Mouse (Mus musculus): Measurements from ENCODE around the gene Palm2. TPM values are rescaled to one million over a fixed set of nuclear protein-coding genes. Genes with fewer than 3 reads are reported as not detected.
"Not testable (repeated sequence)": the region's sequence is repeated elsewhere in the genome, so short reads cannot be mapped to it uniquely, and the experiment has no call there.

Gene Palm2
- total and polyA plus RNA-seq, 3 experiments, result not detected

- TF ChIP-seq MEF2A (IDR thresholded peaks at IDR 0.05; ENCODE audit: extremely low read depth, insufficient replicate concordance, low read depth, low read length, poor library complexity, severe bottlenecking) (no peak), E2F4 (IDR thresholded peaks at IDR 0.05; ENCODE audit: borderline replicate concordance, low read depth, low read length) (no peak), EP300 (IDR thresholded peaks at IDR 0.05; ENCODE audit: low read depth in 1 of 2, low read length in 2 of 2) (no peak), BHLHE40 (IDR thresholded peaks at IDR 0.05; ENCODE audit: borderline replicate concordance, low read depth, low read length) (no peak), ZKSCAN1 (IDR thresholded peaks at IDR 0.05; ENCODE audit: low read depth, low read length) (no peak), USF2 (IDR thresholded peaks at IDR 0.05; ENCODE audit: borderline replicate concordance in 1 of 2, insufficient read depth in 1 of 2, low read depth in 1 of 2, low read length in 2 of 2) (no peak)
- no peak for DNase-seq (ENCODE audit: low read depth, low spot score)
- H3K9me3 ChIP-seq (replicated peaks; ENCODE audit: insufficient read depth, low read length), result no peaks in the 10 kb centered on the region
- no peaks in the 10 kb centered on the region for H3K4me1 ChIP-seq (ENCODE audit: control insufficient read depth in 1 of 2, insufficient read depth in 2 of 2, low read length in 2 of 2)
- H3K27ac ChIP-seq (ENCODE audit: control insufficient read depth, low read depth, low read length), result no peak overlapping the region
- H3K27me3 ChIP-seq (ENCODE audit: control insufficient read depth in 1 of 2, insufficient read depth in 2 of 2, low read length in 2 of 2), result no peaks in the 10 kb centered on the region; a peak in 1 of 4 replicates
- no peak overlapping the region for H3K4me3 ChIP-seq (ENCODE audit: control insufficient read depth in 1 of 2, insufficient read depth in 1 of 2, low read depth in 2 of 2, low read length in 2 of 2)
- no peak overlapping the region for H3K9ac ChIP-seq (ENCODE audit: control insufficient read depth, low read depth, low read length, poor library complexity, severe bottlenecking)
- H3K36me3 ChIP-seq (ENCODE audit: control insufficient read depth in 1 of 2, insufficient read depth in 2 of 2, low read length in 2 of 2), result no peaks in the 10 kb centered on the region
- H3K79me2 ChIP-seq (ENCODE audit: control insufficient read depth, insufficient read depth, low read length, poor library complexity), result no peaks in the 10 kb centered on the region
Measured at GRCm38 (mm10) chr4:57391103-57391502, 42.9 kb upstream of the Palm2 start.

- Histone ChIP-seq H3K4me3 (ENCODE audit: control insufficient read depth in 1 of 2, insufficient read depth in 1 of 2, low read depth in 2 of 2, low read length in 2 of 2) (no peak overlapping the region), H3K27me3 (ENCODE audit: control insufficient read depth in 1 of 2, insufficient read depth in 2 of 2, low read length in 2 of 2) (no peaks in the 10 kb centered on the region; a peak in 1 of 4 replicates), H3K9ac (ENCODE audit: control insufficient read depth, low read depth, low read length, poor library complexity, severe bottlenecking) (no peak overlapping the region), H3K79me2 (ENCODE audit: control insufficient read depth, insufficient read depth, low read length, poor library complexity) (no peaks in the 10 kb centered on the region), H3K27ac (ENCODE audit: control insufficient read depth, low read depth, low read length) (no peak overlapping the region), H3K4me1 (ENCODE audit: control insufficient read depth in 1 of 2, insufficient read depth in 2 of 2, low read length in 2 of 2) (no peaks in the 10 kb centered on the region), H3K36me3 (ENCODE audit: control insufficient read depth in 1 of 2, insufficient read depth in 2 of 2, low read length in 2 of 2) (no peaks in the 10 kb centered on the region), H3K9me3 (replicated peaks; ENCODE audit: insufficient read depth, low read length) (no peaks in the 10 kb centered on the region)
- TF ChIP-seq EP300 (IDR thresholded peaks at IDR 0.05; ENCODE audit: low read depth in 1 of 2, low read length in 2 of 2) (no peak), POLR2A (IDR thresholded peaks at IDR 0.05; ENCODE audit: control insufficient read depth in 1 of 2, insufficient read depth in 1 of 2, low read depth in 1 of 2, low read length in 2 of 2, poor library complexity in 1 of 2) (no peak), BHLHE40 (IDR thresholded peaks at IDR 0.05; ENCODE audit: borderline replicate concordance, low read depth, low read length) (no peak), TAL1 (IDR thresholded peaks at IDR 0.05; ENCODE audit: low read length) (no peak), RCOR1 (IDR thresholded peaks at IDR 0.05; ENCODE audit: low read depth, low read length) (no peak), E2F4 (IDR thresholded peaks at IDR 0.05; ENCODE audit: borderline replicate concordance, low read depth, low read length) (no peak), JUND (IDR thresholded peaks at IDR 0.05; ENCODE audit: low read depth, low read length) (no peak)
- DNase-seq (ENCODE audit: low read depth, low spot score), result no peak
Measured at GRCm38 (mm10) chr4:57396414-57396813, 37.6 kb upstream of the Palm2 start.

- not testable (repeated sequence) for H3K27me3 ChIP-seq (ENCODE audit: control insufficient read depth in 1 of 2, insufficient read depth in 2 of 2, low read length in 2 of 2); H3K9ac ChIP-seq (ENCODE audit: control insufficient read depth, low read depth, low read length, poor library complexity, severe bottlenecking); H3K9me3 ChIP-seq (replicated peaks; ENCODE audit: insufficient read depth, low read length); H3K4me1 ChIP-seq (ENCODE audit: control insufficient read depth in 1 of 2, insufficient read depth in 2 of 2, low read length in 2 of 2); H3K36me3 ChIP-seq (ENCODE audit: control insufficient read depth in 1 of 2, insufficient read depth in 2 of 2, low read length in 2 of 2); H3K79me2 ChIP-seq (ENCODE audit: control insufficient read depth, insufficient read depth, low read length, poor library complexity); H3K27ac ChIP-seq (ENCODE audit: control insufficient read depth, low read depth, low read length); H3K4me3 ChIP-seq (ENCODE audit: control insufficient read depth in 1 of 2, insufficient read depth in 1 of 2, low read depth in 2 of 2, low read length in 2 of 2); DNase-seq (ENCODE audit: low read depth, low spot score)
Measured at GRCm38 (mm10) chr4:57412385-57412784, 21.7 kb upstream of the Palm2 start.

Measured in MEL (cell line).